Mouse (Mus musculus): Measurements from ENCODE around the gene Zkscan6.

DNA sequence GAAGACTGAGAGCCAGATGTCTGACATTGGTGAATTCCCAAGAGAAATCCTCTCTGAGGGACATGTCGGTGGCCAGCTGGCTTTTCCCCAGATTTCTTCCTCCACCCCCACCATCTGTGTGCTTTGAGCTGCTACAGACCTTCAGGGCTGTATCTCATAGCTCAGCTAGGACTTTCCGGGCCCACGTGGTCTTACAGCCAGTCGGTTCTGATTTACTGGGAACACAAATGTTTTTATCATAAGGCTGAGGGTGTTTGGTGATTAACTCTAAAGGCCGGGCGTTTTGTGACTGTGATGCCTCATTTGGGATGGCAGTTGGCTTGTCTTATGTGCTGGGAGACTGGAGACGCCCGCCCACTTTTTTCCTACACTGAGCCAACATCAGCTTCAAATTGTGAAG lies 32.0 kb downstream of the Zkscan6 start:
- TF ChIP-seq POLR2A (IDR thresholded peaks at IDR 0.05; ENCODE audit: borderline replicate concordance, extremely low read depth, insufficient read depth, insufficient read length, poor library complexity, severe bottlenecking) (no peak), CTCF (IDR thresholded peaks at IDR 0.05; ENCODE audit: borderline replicate concordance, extremely low read depth, insufficient read depth, insufficient read length) (no peak)

Measured in brain, embryonic 14.5 days (tissue).